Mouse (Mus musculus) C2C12 (cell line): Measurements from ENCODE around the gene Exoc3l. TPM values are rescaled to one million over a fixed set of nuclear protein-coding genes. Genes with fewer than 3 reads are reported as not detected.

ENCODE experiments used
- H3K27me3 ChIP-seq: one replicate; pipeline ENCODE4 v1.6.1; 2011; ENCODE audit not compliant: control insufficient read depth, insufficient read depth, insufficient read length
- H3K36me3 ChIP-seq: one replicate; pipeline ENCODE4 v1.6.1; 2011; ENCODE audit not compliant: control insufficient read depth, insufficient read depth
- H3K4me3 ChIP-seq: one replicate; pipeline ENCODE4 v1.5.1; 2011; ENCODE audit warnings: mild to moderate bottlenecking, control low read depth; ENCODE audit not compliant: poor library complexity, insufficient read depth, severe bottlenecking
- H3K79me2 ChIP-seq: one replicate; pipeline ENCODE4 v1.6.1; 2011; ENCODE audit not compliant: control insufficient read depth, insufficient read depth
- H3K79me3 ChIP-seq: one replicate; pipeline ENCODE4 v1.6.1; 2011; ENCODE audit warnings: low read depth, control low read depth
- H3ac ChIP-seq: one replicate; pipeline ENCODE3; 2011; ENCODE audit warnings: low read depth; ENCODE audit not compliant: control insufficient read depth, insufficient read length
- CEBPB ChIP-seq: IDR thresholded peaks from one replicate; pipeline ENCODE4 v1.6.1; 2011; ENCODE audit warnings: low read depth, mild to moderate bottlenecking, control low read depth, moderate library complexity
- CTCF ChIP-seq: IDR thresholded peaks from one replicate; pipeline ENCODE4 v1.5.1; 2011; ENCODE audit not compliant: control insufficient read depth, insufficient read depth, insufficient read length
- FOSL1 ChIP-seq: IDR thresholded peaks from one replicate; pipeline ENCODE4 v1.8.0; 2011; ENCODE audit warnings: mild to moderate bottlenecking, low read length; ENCODE audit not compliant: poor library complexity, insufficient read depth, severe bottlenecking
- MAX ChIP-seq: IDR thresholded peaks from one replicate; pipeline ENCODE4 v1.6.1; 2011; ENCODE audit warnings: mild to moderate bottlenecking, control low read depth
- MYOD1 ChIP-seq: IDR thresholded peaks from one replicate; pipeline ENCODE4 v1.6.1; 2011; ENCODE audit warnings: low read depth; ENCODE audit not compliant: control insufficient read depth, insufficient read length
- MYOG ChIP-seq: IDR thresholded peaks from one replicate; pipeline ENCODE4 v1.6.1; 2011; ENCODE audit not compliant: control insufficient read depth, insufficient read length; ENCODE audit errors: extremely low read depth
- USF1 ChIP-seq: IDR thresholded peaks from one replicate; pipeline ENCODE4 v1.6.1; 2011; ENCODE audit warnings: low read depth, mild to moderate bottlenecking, control low read depth, moderate library complexity
- polyA plus RNA-seq: library from polyadenylated mRNA; unstranded; fragments of >200 nt; fragmentation: generic; extraction: Trizol; gene quantifications from one replicate; pipeline ENCODE4 v1.2.1, GENCODE M21; 2012; ENCODE audit warnings: missing spikeins

Gene Exoc3l
- polyA plus RNA-seq, 1 experiment = 0.97 TPM

- Histone ChIP-seq H3K79me2 (no peaks in the 10 kb centered on the region), H3K27me3 (no peaks in the 10 kb centered on the region), H3K79me3 (no peaks in the 10 kb centered on the region), H3K36me3 (peaks cover 37% of the 10 kb centered on the region), H3ac (no peak overlapping the region), H3K4me3 (no peak overlapping the region)
- TF ChIP-seq MYOG (no peak), USF1 (no peak)
Measured at GRCm38 (mm10) chr8:105317941-105318340, 22.0 kb upstream of the Exoc3l start.

GRCm38 (mm10) chr8:105315073-105315769, 19.3 kb upstream of the Exoc3l start:
- TF ChIP-seq FOSL1 = no peak
- TF ChIP-seq USF1 = no peak
- no peak for TF ChIP-seq MYOG
- no peak for TF ChIP-seq CEBPB
- TF ChIP-seq MAX = no peak
- no peak for TF ChIP-seq CTCF
- no peak for TF ChIP-seq MYOD1
- H3K27me3 ChIP-seq = no peaks in the 10 kb centered on the region
- no peak overlapping the region for H3K4me3 ChIP-seq
- peaks cover 39% of the 10 kb centered on the region for H3K36me3 ChIP-seq
- H3ac ChIP-seq = no peak overlapping the region
- H3K79me3 ChIP-seq = no peaks in the 10 kb centered on the region
- H3K79me2 ChIP-seq = no peaks in the 10 kb centered on the region

GRCm38 (mm10) chr8:105313622-105314402, 17.9 kb upstream of the Exoc3l start:
- no peaks in the 10 kb centered on the region for H3K79me3 ChIP-seq
- no peak overlapping the region for H3K4me3 ChIP-seq
- no peaks in the 10 kb centered on the region for H3K79me2 ChIP-seq
- H3K27me3 ChIP-seq = no peaks in the 10 kb centered on the region
- H3K36me3 ChIP-seq = peaks cover 43% of the 10 kb centered on the region
- TF ChIP-seq MAX = no peak
- TF ChIP-seq MYOD1 = no peak
- TF ChIP-seq CEBPB = no peak
- no peak for TF ChIP-seq FOSL1
- TF ChIP-seq MYOG = no peak
- TF ChIP-seq USF1 = no peak
- no peak for TF ChIP-seq CTCF
- no peak overlapping the region for H3ac ChIP-seq

- Histone ChIP-seq H3K79me2 (no peaks in the 10 kb centered on the region), H3K27me3 (no peaks in the 10 kb centered on the region), H3ac (no peak overlapping the region), H3K36me3 (peaks cover 48% of the 10 kb centered on the region), H3K79me3 (no peaks in the 10 kb centered on the region), H3K4me3 (no peak overlapping the region)
- TF ChIP-seq MYOG (no peak), FOSL1 (no peak), USF1 (no peak), CTCF (no peak), CEBPB (no peak), MYOD1 (no peak), MAX (no peak)
Measured at GRCm38 (mm10) chr8:105312891-105313481, 17.1 kb upstream of the Exoc3l start.

- H3K36me3 ChIP-seq = peaks cover 54% of the 10 kb centered on the region
- H3K4me3 ChIP-seq = no peak overlapping the region
- TF ChIP-seq CTCF (no peak), MAX (no peak), FOSL1 (no peak), USF1 (no peak), MYOD1 (no peak), MYOG (no peak)
- no peaks in the 10 kb centered on the region for H3K79me3 ChIP-seq
- H3K27me3 ChIP-seq = no peaks in the 10 kb centered on the region
- H3K79me2 ChIP-seq = no peaks in the 10 kb centered on the region
- H3ac ChIP-seq = no peak overlapping the region
Measured at GRCm38 (mm10) chr8:105311718-105312117, 15.8 kb upstream of the Exoc3l start.

- H3K27me3 ChIP-seq = no peaks in the 10 kb centered on the region
- no peak overlapping the region for H3K4me3 ChIP-seq
- H3K79me2 ChIP-seq = no peaks in the 10 kb centered on the region
- TF ChIP-seq MYOG = no peak
- TF ChIP-seq FOSL1 = no peak
- no peak for TF ChIP-seq MYOD1
- no peak for TF ChIP-seq MAX
- no peak for TF ChIP-seq CEBPB
- TF ChIP-seq CTCF = no peak
- TF ChIP-seq USF1 = no peak
- peaks cover 52% of the 10 kb centered on the region for H3K36me3 ChIP-seq
- H3ac ChIP-seq = no peak overlapping the region
- no peaks in the 10 kb centered on the region for H3K79me3 ChIP-seq
Measured at GRCm38 (mm10) chr8:105310118-105310517, 14.2 kb upstream of the Exoc3l start.
